Mouse (Mus musculus) layer of hippocampus, adult 9-10 months (tissue): ENCODE results near the gene Prox2.

Experiments used
- DNase-seq: peaks from one replicate; pipeline ENCODE4 v3.0.0; 2022; ENCODE audit warnings: low spot score

The Prox2 gene

GRCm38 (mm10) chr12:85131361-85131760 is 20.8 kb upstream of the Prox2 start:
- DNase-seq = no peak

- no peak for DNase-seq
Observed at GRCm38 (mm10) chr12:85129426-85129978, 18.9 kb upstream of the Prox2 start.

DNA sequence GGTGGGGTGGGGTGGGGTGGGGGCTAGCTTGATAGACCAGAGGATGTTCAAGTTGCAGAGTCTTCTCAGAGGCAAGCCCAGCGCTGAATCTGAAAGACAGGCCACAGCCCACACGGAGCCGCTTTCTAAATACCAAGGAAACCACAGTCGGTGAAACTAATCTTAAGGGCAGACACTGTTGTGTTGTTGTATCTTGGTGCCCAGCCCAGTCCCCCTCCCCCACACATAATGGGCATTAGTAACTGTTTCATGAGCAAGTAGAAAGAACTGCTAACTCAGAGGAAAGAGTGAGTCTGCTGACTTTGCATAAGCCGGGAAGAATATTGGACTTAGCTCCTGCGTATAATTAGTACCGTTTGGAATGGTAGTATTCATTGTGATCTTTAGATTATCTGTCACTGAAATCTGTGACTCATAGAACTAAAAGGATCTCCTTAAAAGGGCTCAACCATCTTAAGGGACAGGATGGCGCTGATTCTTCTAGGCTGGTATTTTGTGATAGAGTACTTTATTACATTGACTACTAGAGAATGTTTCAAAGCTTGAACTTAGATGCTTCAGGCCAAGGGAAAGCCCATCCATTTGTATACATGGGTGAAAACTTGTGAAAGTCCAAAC is 16.5 kb upstream of the Prox2 start:
- DNase-seq = no peak

DNA sequence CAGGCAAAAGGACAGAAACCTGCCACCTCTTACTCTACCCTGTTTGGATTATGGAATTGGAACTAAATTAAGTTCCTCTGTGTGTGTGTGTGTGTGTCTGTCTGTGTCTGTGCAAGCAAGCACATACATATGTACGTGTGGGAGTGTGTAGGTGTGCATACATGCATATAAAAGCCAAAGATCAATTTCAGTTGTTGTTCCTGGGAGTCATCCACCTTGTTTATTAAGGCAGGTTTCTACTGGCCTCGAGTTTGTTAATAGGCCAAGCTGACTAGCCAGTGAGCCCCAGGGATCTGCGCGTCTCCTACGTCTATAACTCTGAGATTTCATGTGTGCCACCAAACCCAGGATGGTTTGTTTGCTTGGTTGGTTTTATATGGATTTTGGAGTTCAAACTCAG is 14.2 kb upstream of the Prox2 start:
- no peak for DNase-seq

DNA sequence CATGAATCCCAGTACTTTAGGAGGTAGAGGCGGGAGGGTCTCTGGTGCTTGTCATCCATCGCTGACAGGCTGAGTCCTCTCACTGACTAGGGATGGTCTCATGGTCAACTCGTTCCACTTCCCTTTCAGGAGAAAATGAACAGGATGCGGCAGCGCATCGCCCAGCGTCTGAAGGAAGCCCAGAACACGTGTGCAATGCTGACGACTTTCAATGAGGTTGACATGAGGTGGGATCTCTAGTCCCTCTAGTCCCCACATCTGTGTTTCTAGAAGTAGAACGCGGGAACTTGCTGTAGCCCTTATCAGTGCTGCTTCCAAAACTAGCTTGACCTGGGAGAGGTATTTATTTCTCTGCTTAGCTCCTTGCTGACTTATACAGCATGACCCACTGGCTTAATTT is 13.1 kb upstream of the Prox2 start:
- no peak for DNase-seq

- DNase-seq = no peak
Observed at GRCm38 (mm10) chr12:85123108-85123530, 12.6 kb upstream of the Prox2 start.

- DNase-seq = no peak
Observed at GRCm38 (mm10) chr12:85121806-85122459, 11.4 kb upstream of the Prox2 start.

DNA sequence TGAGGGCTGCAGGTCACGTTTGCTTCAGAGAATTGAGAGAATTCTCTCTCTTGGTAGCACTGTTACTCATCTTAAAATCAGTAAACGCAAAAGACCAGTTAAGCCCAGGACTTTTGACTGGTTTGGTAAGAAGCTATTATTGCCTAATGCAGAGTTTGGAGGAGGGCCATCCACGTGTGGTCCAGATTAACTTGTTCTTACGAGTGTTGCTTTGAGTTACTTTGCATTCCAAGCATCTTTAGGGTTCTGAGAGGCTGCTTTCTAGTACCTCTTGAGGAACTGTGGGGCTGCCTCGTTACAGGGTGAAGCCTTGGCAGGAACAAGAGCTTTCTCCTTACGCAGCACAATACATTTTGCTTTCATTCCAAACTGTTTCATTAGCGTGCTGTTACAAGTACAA is 5.1 kb upstream of the Prox2 start:
- DNase-seq = no peak

GRCm38 (mm10) chr12:85113917-85114316 is 3.4 kb upstream of the Prox2 start:
- no peak for DNase-seq

DNA sequence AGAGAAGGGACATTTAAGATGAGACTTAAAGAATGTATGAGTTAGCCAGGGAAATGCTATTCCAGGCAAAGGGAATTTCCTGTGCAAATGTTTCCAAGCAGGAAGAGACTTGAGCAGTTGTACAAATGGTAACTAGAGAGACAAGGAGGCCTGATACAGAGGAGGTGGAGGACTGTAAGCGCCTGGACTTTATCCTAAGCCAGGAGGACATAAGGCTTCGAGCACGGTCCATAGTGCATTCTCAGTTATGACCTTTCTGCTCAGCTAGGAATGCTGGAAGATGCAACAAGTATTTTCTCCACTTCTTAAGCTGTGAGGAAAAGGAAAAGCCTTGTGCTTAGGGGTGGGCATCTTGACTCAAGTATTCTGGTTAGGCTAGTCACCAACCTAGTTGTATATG is 2.8 kb upstream of the Prox2 start:
- DNase-seq = no peak

DNA sequence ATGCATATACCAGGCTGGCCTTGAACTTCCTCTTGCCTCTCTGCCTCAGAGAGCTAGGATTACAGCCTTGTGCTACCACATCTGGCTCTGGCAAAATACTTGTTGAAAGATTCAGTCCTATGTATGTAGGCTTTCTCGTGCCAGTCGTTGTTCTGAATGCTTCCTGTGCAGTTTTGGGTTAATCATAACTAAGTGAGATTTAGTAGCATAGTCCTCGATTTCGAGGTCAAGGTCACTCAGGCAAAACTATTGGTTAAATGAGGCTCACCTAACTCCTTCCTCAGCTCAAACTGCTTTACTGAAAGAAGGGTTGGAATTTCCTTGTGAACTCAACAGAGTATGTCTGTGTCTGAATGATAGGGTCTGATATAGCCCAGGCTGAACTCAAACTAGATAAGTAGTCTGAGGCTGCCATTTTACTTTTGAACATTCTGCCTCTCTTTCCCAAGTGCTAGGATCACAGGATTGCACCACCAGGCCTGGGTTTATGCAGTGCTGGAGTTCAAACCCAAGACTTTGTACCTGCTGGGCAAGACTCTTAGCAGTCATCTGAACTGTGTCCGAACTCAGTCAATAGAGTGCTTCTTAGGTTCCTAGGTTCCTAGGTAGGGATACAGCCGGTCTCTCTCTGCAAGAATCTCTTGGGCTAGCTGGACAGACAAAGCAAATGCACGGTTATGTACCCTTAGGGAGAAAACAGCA is 2.1 kb upstream of the Prox2 start:
- no peak for DNase-seq

DNA sequence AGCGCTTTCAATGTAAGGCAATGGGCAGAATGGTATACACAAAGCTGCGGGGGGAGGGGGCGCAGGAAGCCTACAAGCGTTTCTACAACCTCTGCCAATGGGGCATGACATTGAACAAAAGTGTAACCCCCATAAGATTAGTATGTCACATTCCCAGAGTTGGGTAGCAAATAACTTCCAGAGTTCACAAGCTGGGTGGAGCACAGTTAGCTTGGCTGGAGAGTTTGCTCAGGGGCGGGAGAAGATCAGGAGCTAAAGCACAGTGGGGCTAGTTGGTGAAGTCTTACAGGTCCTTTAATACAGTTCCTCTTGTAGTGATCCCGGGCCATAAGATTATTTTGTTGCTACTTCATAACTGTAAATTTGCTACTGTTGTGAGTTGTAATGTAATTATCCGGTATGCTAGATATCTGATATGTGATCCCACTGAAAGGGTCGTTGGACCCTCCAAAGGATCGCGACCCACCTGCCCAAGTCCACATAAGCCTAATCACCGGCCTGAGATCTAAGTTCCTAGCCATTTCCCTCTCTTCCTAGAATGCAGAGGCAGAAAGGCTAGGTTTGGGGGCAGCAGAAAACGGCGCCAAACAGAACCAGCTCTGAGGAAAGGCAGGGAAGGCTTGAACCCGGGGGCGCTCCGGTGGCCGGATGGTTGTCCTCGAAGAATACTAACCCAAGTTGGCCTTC is 405 bp downstream of the Prox2 start:
- no peak for DNase-seq

DNA sequence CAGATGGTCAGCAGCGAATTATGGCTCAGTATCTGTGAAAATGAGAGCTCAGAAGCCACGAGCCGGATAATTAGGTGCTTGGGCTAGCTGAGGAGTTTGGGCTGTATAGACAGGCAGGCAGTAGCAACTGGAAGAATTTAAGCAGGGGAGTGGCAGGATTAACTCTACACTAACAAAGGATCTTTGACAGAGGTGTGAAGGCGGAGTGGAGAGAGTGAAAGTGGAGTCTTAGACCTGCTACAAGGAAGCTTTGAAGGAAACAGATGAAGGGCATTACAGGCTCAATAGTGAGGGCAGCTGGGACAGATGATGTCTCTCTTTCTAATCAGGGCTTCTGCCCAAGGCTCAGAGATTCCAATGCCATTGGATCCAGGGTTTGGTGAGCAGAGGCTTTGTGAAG is 1.1 kb downstream of the Prox2 start:
- no peak for DNase-seq

GRCm38 (mm10) chr12:85108643-85109042 is 1.9 kb downstream of the Prox2 start:
- no peak for DNase-seq

DNA sequence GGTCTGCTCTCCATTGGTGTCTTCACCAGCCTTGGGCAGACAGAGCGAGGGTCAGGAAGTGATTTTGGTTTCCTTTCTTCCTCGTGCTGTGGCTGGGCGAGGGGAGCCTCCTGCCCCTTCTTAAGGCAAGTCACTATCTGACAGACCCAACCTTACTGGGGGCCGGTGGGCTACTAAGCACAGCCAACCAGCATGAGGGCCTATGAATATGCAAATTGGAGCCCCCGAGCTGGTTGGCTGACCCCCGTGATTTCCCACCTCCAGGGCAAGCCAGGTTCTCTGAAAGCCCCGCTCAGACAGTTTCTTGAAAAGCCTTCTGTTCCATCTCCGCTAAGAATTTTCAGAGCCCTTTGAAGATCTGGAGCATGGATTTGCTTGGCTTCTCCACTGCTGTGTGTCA is 4.3 kb downstream of the Prox2 start:
- DNase-seq = no peak

GRCm38 (mm10) chr12:85104789-85105188 is 5.8 kb downstream of the Prox2 start:
- no peak for DNase-seq

GRCm38 (mm10) chr12:85103096-85103495 is 7.5 kb downstream of the Prox2 start:
- no peak for DNase-seq

GRCm38 (mm10) chr12:85101521-85102106 is 8.9 kb downstream of the Prox2 start:
- DNase-seq = no peak

DNA sequence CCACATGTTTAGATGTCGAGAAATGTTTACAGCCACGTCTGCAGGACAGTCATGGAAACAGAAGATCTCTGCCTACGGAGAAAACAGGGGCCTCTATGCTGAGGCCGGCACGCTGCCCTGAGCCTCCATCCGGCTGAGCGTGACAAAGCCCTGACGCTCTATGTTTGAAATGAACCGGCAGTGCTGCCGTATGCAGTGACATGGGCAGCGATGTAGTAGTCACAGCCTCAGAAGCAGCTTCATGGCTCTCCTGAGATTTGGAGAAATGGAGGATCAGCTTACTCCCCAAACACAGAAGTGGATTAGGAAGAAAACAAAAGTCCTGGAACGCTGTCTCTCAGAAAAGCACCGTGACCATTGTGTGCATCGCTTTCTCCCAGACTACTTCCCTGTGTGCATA is 9.6 kb downstream of the Prox2 start:
- DNase-seq = no peak

DNA sequence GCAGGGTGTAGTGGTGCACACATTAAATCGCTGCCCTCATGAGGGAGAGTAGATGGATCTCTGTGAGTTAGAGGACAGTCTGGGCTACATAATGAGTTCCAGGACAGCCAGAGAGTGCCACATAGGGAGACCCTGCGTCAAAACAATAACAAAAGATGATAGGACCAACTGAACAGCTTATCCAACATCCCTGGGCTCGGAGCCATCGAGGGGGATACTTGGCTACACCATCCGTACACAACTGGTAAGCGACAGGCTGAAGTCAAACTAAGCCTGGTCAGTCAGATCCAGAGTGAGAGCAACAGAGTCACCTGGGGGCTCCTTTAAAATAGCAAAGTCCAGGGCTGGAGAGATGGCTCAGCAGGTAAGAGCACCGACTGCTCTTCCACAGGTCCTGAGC is 14.7 kb downstream of the Prox2 start:
- DNase-seq = no peak

DNA sequence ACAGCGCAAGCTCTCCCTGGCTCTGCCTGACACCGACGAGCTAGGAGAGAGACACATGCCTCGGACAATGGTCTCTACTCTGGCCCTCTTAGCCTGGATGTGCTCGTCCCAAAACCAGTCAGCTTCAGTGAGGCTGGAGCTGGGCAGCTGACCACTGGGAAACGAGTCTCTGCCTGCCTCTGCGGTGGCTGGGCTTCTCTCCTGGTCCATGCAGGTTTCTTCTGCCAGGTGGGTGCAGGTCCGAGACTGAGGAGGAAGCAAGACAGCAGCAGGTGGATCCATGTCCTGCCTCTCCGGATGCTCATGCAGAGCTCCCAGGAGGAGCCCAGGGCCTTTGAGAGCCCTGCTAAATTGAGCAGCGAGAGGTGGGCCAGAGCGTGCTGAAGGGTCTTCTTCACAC is 15.4 kb downstream of the Prox2 start:
- no peak for DNase-seq

DNA sequence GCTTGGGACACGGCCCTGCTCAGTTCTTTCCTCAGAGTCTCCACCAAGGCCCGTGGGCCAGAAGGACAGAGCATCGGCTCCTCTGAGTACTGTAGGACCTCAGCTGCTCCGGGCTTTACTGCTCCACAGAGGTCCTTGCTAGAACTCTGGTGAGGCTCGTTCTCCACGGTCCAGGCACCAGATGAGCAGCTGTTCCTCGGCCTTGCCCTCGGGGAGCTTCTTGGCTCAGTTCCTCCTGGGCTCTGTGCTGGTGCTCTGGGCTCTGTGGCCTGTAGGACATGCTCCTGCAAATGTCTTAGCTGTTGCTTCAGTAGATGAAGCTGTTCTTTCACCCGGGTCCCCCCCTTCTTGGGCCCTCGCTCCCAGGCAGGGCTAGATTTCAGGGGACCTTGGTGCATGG is 15.9 kb downstream of the Prox2 start:
- no peak for DNase-seq
